Mouse (Mus musculus) adrenal gland, adult 10 weeks (tissue): ENCODE data around the gene Slc15a1. TPM values are rescaled to one million over a fixed set of nuclear protein-coding genes. Genes with fewer than 3 reads are reported as not detected.

Source experiments
- polyA plus RNA-seq: library from polyadenylated mRNA; stranded (reverse); fragments of 350-450 nt; fragmentation: Illumina TruSeq; extraction: RNeasy Lipid Tissue Mini Kit (QIAGEN cat#74804); gene quantifications from one replicate; pipeline ENCODE4 v1.2.3, GENCODE M21; 2014; ENCODE audit warnings: low read depth, low replicate concordance

Gene Slc15a1
- polyA plus RNA-seq = 0.17 TPM

DNA sequence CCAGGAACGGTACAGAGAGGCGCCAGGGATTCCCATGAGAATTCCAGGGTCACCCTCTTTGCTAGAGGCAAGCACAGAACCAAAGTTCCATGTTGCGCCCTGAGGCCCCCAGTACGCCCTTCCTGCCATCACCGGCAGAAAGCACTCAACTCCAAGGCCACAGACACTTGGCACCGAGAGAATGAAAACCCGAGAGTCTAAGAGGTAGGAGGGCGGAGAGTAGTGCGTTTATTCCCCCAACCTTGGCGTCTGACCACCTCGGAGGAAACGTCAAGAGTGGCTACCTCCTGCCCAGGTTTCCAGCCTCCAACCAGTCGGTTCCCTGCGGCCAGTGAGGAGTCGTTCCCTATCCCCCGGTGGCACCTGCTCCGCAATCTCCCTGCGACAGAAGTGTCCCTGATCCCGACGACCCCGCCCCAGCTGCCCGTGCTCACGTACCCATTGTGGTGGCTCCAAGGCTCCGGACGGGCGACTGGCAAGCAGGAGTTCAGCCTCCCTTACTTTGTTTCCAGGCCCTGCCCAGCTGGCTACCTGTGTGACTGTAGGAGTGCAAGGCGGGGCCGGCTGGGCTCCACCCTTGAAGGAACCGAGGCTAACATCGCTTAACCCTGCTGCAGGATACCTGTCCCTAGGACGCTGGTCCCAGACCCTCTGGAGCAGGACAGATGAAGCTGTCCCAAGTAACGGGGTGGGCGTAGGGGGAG lies at the start of gene Slc15a1:
Gene Slc15a1 (minus strand): TSS at position 472 of the 704 bp plus-strand sequence.

Other genes starting within 250 kb of the Slc15a1 start
- gene Stk24, start 125.2 kb downstream of the Slc15a1 start, polyA plus RNA-seq = 244 TPM